Mouse (Mus musculus): ENCODE data around the gene Olfr373. TPM values are rescaled to one million over a fixed set of nuclear protein-coding genes. Genes with fewer than 3 reads are reported as not detected.

Gene Olfr373
- polyA plus RNA-seq (2012; rRNA removed): not detected in 2 replicates

GRCm38 (mm10) chr8:72082877-72083276, at the start of gene Olfr373:
TSS of gene Olfr373 (plus strand) at chr8:72083177.

GRCm38 (mm10) chr8:72040918-72041317, 42.1 kb upstream of the Olfr373 start, which contains the start of gene Olfr372:
TSS of gene Olfr372 (plus strand) at chr8:72041218.

GRCm38 (mm10) chr8:72106740-72107139, 23.8 kb downstream of the Olfr373 start, which contains the start of gene Olfr374:
TSS of gene Olfr374 (plus strand) at chr8:72107040.

GRCm38 (mm10) chr8:72134756-72135445, 51.9 kb downstream of the Olfr373 start, which contains the start of gene Tpm4:
TSS of gene Tpm4 (plus strand) at chr8:72134975.

Other genes with a start within 250 kb of the Olfr373 start
- 2.8 and 3.0 TPM in 2 replicates for gene Zfp709, start 201.2 kb upstream of the Olfr373 start, polyA plus RNA-seq (2012; rRNA removed)
- 10.1 and 12.8 TPM in 2 replicates for gene Zfp882, start 174.6 kb upstream of the Olfr373 start, polyA plus RNA-seq (2012; rRNA removed)
- gene Zfp617, start 174.5 kb upstream of the Olfr373 start, polyA plus RNA-seq (2012; rRNA removed): 19.3 and 19.6 TPM in 2 replicates
- gene Zfp961, start 132.1 kb upstream of the Olfr373 start, polyA plus RNA-seq (2012; rRNA removed): 23.7 and 24.7 TPM in 2 replicates
- gene Cyp4f18, start 73.6 kb upstream of the Olfr373 start, polyA plus RNA-seq (2012; rRNA removed): 0.15 TPM in 2 replicates
- gene Olfr372, start 42.0 kb upstream of the Olfr373 start, polyA plus RNA-seq (2012; rRNA removed): not detected in 2 replicates
- gene Olfr374, start 23.9 kb downstream of the Olfr373 start, polyA plus RNA-seq (2012; rRNA removed): not detected in 2 replicates
- 184 and 195 TPM in 2 replicates for gene Tpm4, start 51.8 kb downstream of the Olfr373 start, polyA plus RNA-seq (2012; rRNA removed)
- 120 and 132 TPM in 2 replicates for gene Rab8a, start 78.0 kb downstream of the Olfr373 start, polyA plus RNA-seq (2012; rRNA removed)
- gene Hsh2d, start 106.5 kb downstream of the Olfr373 start, polyA plus RNA-seq (2012; rRNA removed): 0.15 TPM in 2 replicates
- gene Cib3, start 129.7 kb downstream of the Olfr373 start, polyA plus RNA-seq (2012; rRNA removed): 0.03 TPM in 1 of 2 replicates, not detected in the other
- gene Gm11034, start 130.5 kb downstream of the Olfr373 start, polyA plus RNA-seq (2012; rRNA removed): not detected in 2 replicates
- 87.3 and 98.8 TPM in 2 replicates for gene Fam32a, start 136.6 kb downstream of the Olfr373 start, polyA plus RNA-seq (2012; rRNA removed)
- 222 and 230 TPM in 2 replicates for gene Ap1m1, start 156.8 kb downstream of the Olfr373 start, polyA plus RNA-seq (2012; rRNA removed)
- gene Gm10282, start 222.1 kb downstream of the Olfr373 start, polyA plus RNA-seq (2012; rRNA removed): 22.6 and 23.4 TPM in 2 replicates
- gene Klf2, start 235.9 kb downstream of the Olfr373 start, polyA plus RNA-seq (2012; rRNA removed): 10.7 and 17.6 TPM in 2 replicates

Data from central nervous system, embryonic 14 days (tissue).